In the genomic region with DNA sequence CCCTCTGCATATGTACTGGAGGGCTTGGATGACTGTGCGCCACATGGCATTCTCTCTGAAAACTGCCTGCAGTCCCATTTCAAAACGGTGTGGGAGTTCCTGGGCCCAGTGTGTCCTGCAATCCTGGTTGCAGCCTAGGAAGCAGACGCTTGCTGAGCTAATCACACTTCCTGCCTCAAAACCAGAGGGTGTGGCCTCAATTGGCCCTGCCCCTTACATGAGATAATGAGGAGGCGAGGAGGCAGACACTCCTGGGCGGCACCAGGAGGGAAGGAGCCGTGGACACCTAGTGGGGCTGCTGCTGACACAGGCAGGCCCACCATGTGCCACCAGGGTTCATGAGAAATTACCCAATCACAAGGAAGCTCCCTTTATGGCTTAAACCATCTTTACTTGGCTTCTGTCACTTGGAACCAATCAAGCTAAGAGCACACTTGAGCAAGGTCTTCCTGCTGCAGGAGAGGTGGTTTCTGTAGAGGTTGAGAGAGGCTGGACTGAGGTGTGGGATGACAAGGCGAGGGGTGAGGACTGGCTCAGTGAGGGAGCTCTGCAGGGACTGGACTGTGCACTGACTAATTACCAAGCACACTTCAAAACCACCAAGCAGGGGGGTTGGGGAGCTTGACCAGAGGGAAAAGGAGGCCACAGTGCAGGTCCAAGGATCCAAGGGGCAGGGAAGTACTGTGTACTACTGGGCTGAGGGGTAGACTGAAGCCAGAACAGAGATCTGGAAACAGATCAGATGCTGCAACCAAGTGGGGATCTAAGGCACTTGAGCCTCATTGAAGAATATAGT, we compare ENCODE assay signal across 7 mouse cellular contexts.
DNase-seq lines count a peak whose midpoint lies in the region; ATAC-seq lines count a peak whose summit lies in the region.

No protein-coding gene starts in this region.

- no peaks in the 10 kb centered on the region for H3K27me3 ChIP-seq in kidney, embryonic 14.5 days (ENCODE audit: control insufficient read depth, insufficient read depth, low read length)

- no peak for ATAC-seq in kidney, embryonic 14.5 days (ENCODE audit: low FRiP score, low TSS enrichment)
- peak; percentile 96 for ATAC-seq in granulocyte monocyte progenitor cell, adult 5-6 weeks (replicated peaks; ENCODE audit: poor library complexity, severe bottlenecking)
- ATAC-seq in megakaryocyte-erythroid progenitor cell, adult 5-6 weeks (replicated peaks; ENCODE audit: low FRiP score, low TSS enrichment, poor library complexity, severe bottlenecking) = peak; percentile 90

- H3K4me3 ChIP-seq in kidney, embryonic 14.5 days (ENCODE audit: low read length) = no peak overlapping the region

- no peaks in the 10 kb centered on the region for H3K36me3 ChIP-seq in kidney, embryonic 14.5 days (ENCODE audit: control insufficient read depth, insufficient read depth, low read length)

- no peak overlapping the region for H3K9ac ChIP-seq in kidney, embryonic 14.5 days (ENCODE audit: low read depth, low read length)

- H3K4me1 ChIP-seq in kidney, embryonic 14.5 days (ENCODE audit: control insufficient read depth, insufficient read depth, low read length) = no peaks in the 10 kb centered on the region

- no peaks in the 10 kb centered on the region for H3K9me3 ChIP-seq in kidney, embryonic 14.5 days (ENCODE audit: control insufficient read depth, low read length)

- peak; percentile 46 for DNase-seq in kidney, postnatal 14 days
- DNase-seq in c-Kit-negative CD71-positive TER-119-positive erythroid progenitor cells, embryonic 14.5 days (ENCODE audit: low read depth, low spot score) = peak; percentile 5
- DNase-seq in Muller cell, postnatal 12 days (ENCODE audit: inconsistent ontology term) = no peak
- no peak for DNase-seq in urinary bladder, postnatal 4 days (ENCODE audit: low spot score in 2 of 2)

- no peak overlapping the region for H3K27ac ChIP-seq in kidney, embryonic 14.5 days (ENCODE audit: low read depth, low read length)

- WGBS in kidney, embryonic 14.5 days = 73% methylated on average over 7 of the region's 7 CpGs

- no peak overlapping the region for H3K4me2 ChIP-seq in kidney, embryonic 14.5 days (replicated peaks; ENCODE audit: low read depth, low read length)

Comparison
In these comparisons a context has a peak if more than half of its experiments do, and no peak if none do; other contexts are left out.
1. DNase-seq: peak in kidney, postnatal 14 days (single experiment) and c-Kit-negative CD71-positive TER-119-positive erythroid progenitor cells, embryonic 14.5 days (single experiment); none in Muller cell, postnatal 12 days (single experiment) and urinary bladder, postnatal 4 days (0 of 2).